Mouse (Mus musculus): ENCODE measurements at regions not wholly inside any gene's neighbourhood (a gene's known extent, or its start where the extent isn't known, plus 50 kb on each side); places are given as distances from the start of the nearest gene placed in this dataset.

DNA sequence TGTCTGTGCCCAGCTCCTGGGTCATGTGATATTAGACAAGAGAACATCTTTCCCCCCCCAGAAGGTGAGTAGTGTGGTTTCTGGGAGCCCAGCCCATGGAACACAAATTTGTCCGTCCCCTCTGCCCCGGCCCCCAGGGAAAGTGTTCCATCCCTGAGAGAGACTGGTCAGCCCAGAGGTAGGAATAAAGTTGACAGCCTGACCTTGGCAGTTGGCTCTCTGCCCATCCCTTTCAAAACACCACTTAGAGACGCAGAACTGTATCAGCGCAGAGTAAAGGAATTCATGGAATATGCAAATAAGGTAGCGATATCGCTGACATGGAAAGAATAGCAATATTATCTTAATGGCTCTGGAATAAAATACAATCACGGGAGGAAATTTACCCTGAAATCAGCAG, 279.6 kb upstream of the B3gat1 start:
- in situ Hi-C loops (cut with MboI; ENCODE audit: low sequenced_read_pairs in 2 of 2, unreplicated experiment in 2 of 2): no loop called here
- Histone ChIP-seq H3K9me3 (ENCODE audit: control insufficient read depth, insufficient read depth, low read depth, low read length) (no peaks in the 10 kb centered on the region), H3K36me3 (ENCODE audit: control insufficient read depth, insufficient read depth, low read length, poor library complexity, severe bottlenecking) (no peaks in the 10 kb centered on the region), H3K27ac (ENCODE audit: insufficient read depth, low read depth, low read length, poor library complexity, severe bottlenecking) (no peak overlapping the region), H3K4me1 (ENCODE audit: control insufficient read depth in 2 of 2, insufficient read depth in 2 of 2, low read length in 2 of 2, poor library complexity in 1 of 2) (no peaks in the 10 kb centered on the region), H3K9ac (ENCODE audit: insufficient read depth, low read depth, low read length, poor library complexity, severe bottlenecking) (no peak overlapping the region), H3K4me3 (ENCODE audit: insufficient read depth in 1 of 2, low read depth in 1 of 2, low read length in 2 of 2, poor library complexity in 1 of 2, severe bottlenecking in 1 of 2) (no peak overlapping the region)
- no peak for DNase-seq (ENCODE audit: low read depth, low spot score)
- no peak for TF ChIP-seq ZC3H11A (IDR thresholded peaks at IDR 0.05; ENCODE audit: borderline replicate concordance, low read depth, low read length)

DNA sequence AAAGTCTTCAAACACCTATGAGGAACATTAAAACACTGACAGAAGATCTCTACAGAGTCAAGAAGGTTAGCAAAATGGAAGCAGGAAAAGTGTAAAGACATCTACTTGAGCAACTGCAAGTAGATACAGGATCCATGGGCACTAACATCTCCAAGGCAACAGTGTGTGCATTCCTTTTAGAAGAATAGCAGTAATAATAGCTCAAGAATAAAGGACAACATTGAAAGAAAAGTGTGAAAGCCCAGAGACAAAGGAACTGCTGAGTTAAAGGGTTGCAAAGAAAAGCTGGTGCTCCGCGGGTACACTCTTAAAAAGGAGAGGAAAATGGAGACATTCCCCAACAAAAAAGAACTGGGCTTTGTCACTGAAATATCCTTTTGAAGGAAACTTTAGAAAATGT, 272.4 kb upstream of the B3gat1 start:
- Histone ChIP-seq H3K4me3 (ENCODE audit: insufficient read depth in 1 of 2, low read depth in 1 of 2, low read length in 2 of 2, poor library complexity in 1 of 2, severe bottlenecking in 1 of 2) (no peak overlapping the region), H3K9ac (ENCODE audit: insufficient read depth, low read depth, low read length, poor library complexity, severe bottlenecking) (no peak overlapping the region), H3K4me1 (ENCODE audit: control insufficient read depth in 2 of 2, insufficient read depth in 2 of 2, low read length in 2 of 2, poor library complexity in 1 of 2) (no peaks in the 10 kb centered on the region), H3K27ac (ENCODE audit: insufficient read depth, low read depth, low read length, poor library complexity, severe bottlenecking) (no peak overlapping the region), H3K36me3 (ENCODE audit: control insufficient read depth, insufficient read depth, low read length, poor library complexity, severe bottlenecking) (no peaks in the 10 kb centered on the region), H3K9me3 (ENCODE audit: control insufficient read depth, insufficient read depth, low read depth, low read length) (no peaks in the 10 kb centered on the region)
- in situ Hi-C loops (cut with MboI; ENCODE audit: low sequenced_read_pairs in 2 of 2, unreplicated experiment in 2 of 2): no loop called here
- TF ChIP-seq ZC3H11A (IDR thresholded peaks at IDR 0.05; ENCODE audit: borderline replicate concordance, low read depth, low read length) (no peak), HCFC1 (IDR thresholded peaks at IDR 0.05; ENCODE audit: borderline replicate concordance, insufficient read depth, low read length) (no peak), CHD2 (IDR thresholded peaks at IDR 0.05; ENCODE audit: low read depth, low read length) (no peak), ZNF384 (IDR thresholded peaks at IDR 0.05; ENCODE audit: low read depth, low read length) (no peak), MAFK (IDR thresholded peaks at IDR 0.05; ENCODE audit: insufficient read depth, low read depth, low read length) (no peak)
- DNase-seq (ENCODE audit: low read depth, low spot score): no peak

DNA sequence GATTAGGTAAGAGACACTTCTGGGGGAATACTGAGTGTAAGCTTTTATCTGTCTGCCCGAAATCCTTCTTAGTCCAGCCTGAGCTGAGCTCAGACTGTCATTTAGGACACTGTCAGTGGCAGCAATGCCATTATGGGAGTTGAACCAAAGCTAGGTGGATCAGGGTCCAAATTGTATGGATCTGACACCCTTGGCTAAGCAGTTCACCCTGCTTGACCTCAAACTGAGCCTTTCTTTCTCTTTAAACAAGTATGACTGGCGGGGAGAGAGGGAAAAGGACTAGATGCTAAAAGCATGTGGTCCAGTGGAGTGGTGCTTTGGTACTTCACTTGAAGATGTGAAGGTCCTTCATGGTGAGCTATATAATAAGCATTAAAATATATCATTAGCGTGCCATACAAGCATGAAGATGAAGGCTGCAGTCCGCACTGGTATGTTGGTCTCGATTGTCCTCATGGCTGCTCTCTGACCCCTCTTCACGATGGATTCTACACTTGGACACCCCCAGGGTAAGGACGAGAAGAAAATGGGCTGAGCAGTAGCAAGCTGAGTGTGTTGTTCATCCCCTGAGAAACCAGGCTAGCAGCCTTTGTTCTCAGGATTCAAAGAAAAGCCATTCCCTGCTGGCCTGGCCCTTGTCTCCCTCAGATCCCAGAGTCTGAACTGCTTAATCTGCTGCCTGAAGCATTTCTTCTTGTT, 262.7 kb upstream of the B3gat1 start:
- in situ Hi-C loops (cut with MboI; ENCODE audit: low sequenced_read_pairs in 2 of 2, unreplicated experiment in 2 of 2): no loop called here
- DNase-seq (ENCODE audit: low read depth, low spot score): no peak
- no peaks in the 10 kb centered on the region for H3K4me1 ChIP-seq (ENCODE audit: control insufficient read depth in 2 of 2, insufficient read depth in 2 of 2, low read length in 2 of 2, poor library complexity in 1 of 2)
- no peaks in the 10 kb centered on the region for H3K9me3 ChIP-seq (ENCODE audit: control insufficient read depth, insufficient read depth, low read depth, low read length)
- no peak for TF ChIP-seq ZNF384 (IDR thresholded peaks at IDR 0.05; ENCODE audit: low read depth, low read length)
- no peak for TF ChIP-seq ZC3H11A (IDR thresholded peaks at IDR 0.05; ENCODE audit: borderline replicate concordance, low read depth, low read length)
- no peak for TF ChIP-seq HCFC1 (IDR thresholded peaks at IDR 0.05; ENCODE audit: borderline replicate concordance, insufficient read depth, low read length)
- no peak for TF ChIP-seq MAFK (IDR thresholded peaks at IDR 0.05; ENCODE audit: insufficient read depth, low read depth, low read length)
- no peak for TF ChIP-seq CHD2 (IDR thresholded peaks at IDR 0.05; ENCODE audit: low read depth, low read length)
- H3K4me3 ChIP-seq (ENCODE audit: insufficient read depth in 1 of 2, low read depth in 1 of 2, low read length in 2 of 2, poor library complexity in 1 of 2, severe bottlenecking in 1 of 2): no peak overlapping the region
- no peaks in the 10 kb centered on the region for H3K36me3 ChIP-seq (ENCODE audit: control insufficient read depth, insufficient read depth, low read length, poor library complexity, severe bottlenecking)
- H3K9ac ChIP-seq (ENCODE audit: insufficient read depth, low read depth, low read length, poor library complexity, severe bottlenecking): no peak overlapping the region
- H3K27ac ChIP-seq (ENCODE audit: insufficient read depth, low read depth, low read length, poor library complexity, severe bottlenecking): no peak overlapping the region

DNA sequence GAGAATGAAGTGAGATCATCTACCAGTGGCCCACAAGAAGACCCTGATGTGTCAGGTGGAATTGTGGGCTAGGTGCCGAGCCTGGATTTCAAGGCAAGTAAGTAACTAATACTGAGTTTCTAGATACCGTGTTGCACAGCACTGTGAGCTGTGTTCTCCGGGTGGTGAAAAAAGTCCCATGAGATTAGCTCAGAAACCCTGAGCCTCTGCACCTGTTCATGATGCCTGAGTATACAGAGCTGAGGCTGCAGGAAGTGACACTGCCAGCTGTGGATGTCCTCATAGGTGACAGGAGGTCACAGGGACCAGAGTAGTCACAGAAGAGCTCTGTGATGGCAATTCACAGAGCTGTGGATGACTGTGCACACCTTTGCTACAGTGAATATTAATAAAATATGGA, 257.2 kb upstream of the B3gat1 start:
- Histone ChIP-seq H3K36me3 (ENCODE audit: control insufficient read depth, insufficient read depth, low read length, poor library complexity, severe bottlenecking) (no peaks in the 10 kb centered on the region), H3K4me1 (ENCODE audit: control insufficient read depth in 2 of 2, insufficient read depth in 2 of 2, low read length in 2 of 2, poor library complexity in 1 of 2) (no peaks in the 10 kb centered on the region), H3K4me3 (ENCODE audit: insufficient read depth in 1 of 2, low read depth in 1 of 2, low read length in 2 of 2, poor library complexity in 1 of 2, severe bottlenecking in 1 of 2) (no peak overlapping the region), H3K9ac (ENCODE audit: insufficient read depth, low read depth, low read length, poor library complexity, severe bottlenecking) (no peak overlapping the region), H3K9me3 (ENCODE audit: control insufficient read depth, insufficient read depth, low read depth, low read length) (no peaks in the 10 kb centered on the region), H3K27ac (ENCODE audit: insufficient read depth, low read depth, low read length, poor library complexity, severe bottlenecking) (no peak overlapping the region)
- no peak for TF ChIP-seq ZC3H11A (IDR thresholded peaks at IDR 0.05; ENCODE audit: borderline replicate concordance, low read depth, low read length)
- TF ChIP-seq MAFK (IDR thresholded peaks at IDR 0.05; ENCODE audit: insufficient read depth, low read depth, low read length): no peak
- no peak for TF ChIP-seq CHD2 (IDR thresholded peaks at IDR 0.05; ENCODE audit: low read depth, low read length)
- no peak for TF ChIP-seq ZNF384 (IDR thresholded peaks at IDR 0.05; ENCODE audit: low read depth, low read length)
- DNase-seq (ENCODE audit: low read depth, low spot score): no peak
- in situ Hi-C loops (cut with MboI; ENCODE audit: low sequenced_read_pairs in 2 of 2, unreplicated experiment in 2 of 2): no loop called here

DNA sequence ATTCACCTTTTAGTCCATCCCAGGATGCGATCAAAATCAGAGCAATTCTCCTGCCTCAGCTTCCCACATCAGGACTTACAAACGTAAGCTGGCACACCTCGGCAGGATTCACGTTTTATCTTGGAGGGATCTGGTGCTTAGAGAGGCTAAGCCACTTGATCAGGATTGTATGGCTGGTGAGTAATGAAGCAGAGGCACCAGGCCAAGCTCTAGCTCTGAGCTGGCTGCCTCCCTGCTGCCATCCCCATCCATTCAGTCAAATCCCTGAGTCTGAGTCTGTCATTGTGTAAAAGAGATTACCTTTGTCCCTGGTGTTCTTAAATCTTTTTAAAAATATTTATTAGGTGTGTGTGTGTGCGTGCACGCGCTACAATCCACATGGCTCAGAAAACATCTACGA, 252.6 kb upstream of the B3gat1 start:
- Histone ChIP-seq H3K4me1 (ENCODE audit: control insufficient read depth in 2 of 2, insufficient read depth in 2 of 2, low read length in 2 of 2, poor library complexity in 1 of 2) (no peaks in the 10 kb centered on the region), H3K9me3 (ENCODE audit: control insufficient read depth, insufficient read depth, low read depth, low read length) (no peaks in the 10 kb centered on the region), H3K4me3 (ENCODE audit: insufficient read depth in 1 of 2, low read depth in 1 of 2, low read length in 2 of 2, poor library complexity in 1 of 2, severe bottlenecking in 1 of 2) (no peak overlapping the region), H3K9ac (ENCODE audit: insufficient read depth, low read depth, low read length, poor library complexity, severe bottlenecking) (no peak overlapping the region), H3K36me3 (ENCODE audit: control insufficient read depth, insufficient read depth, low read length, poor library complexity, severe bottlenecking) (no peaks in the 10 kb centered on the region), H3K27ac (ENCODE audit: insufficient read depth, low read depth, low read length, poor library complexity, severe bottlenecking) (no peak overlapping the region)
- no peak for DNase-seq (ENCODE audit: low read depth, low spot score)
- TF ChIP-seq MAFK (IDR thresholded peaks at IDR 0.05; ENCODE audit: insufficient read depth, low read depth, low read length): no peak
- in situ Hi-C loops (cut with MboI; ENCODE audit: low sequenced_read_pairs in 2 of 2, unreplicated experiment in 2 of 2): no loop called here

All from ES-E14 (cell line).